Mouse (Mus musculus) limb, embryonic 15.5 days (tissue): ENCODE results near the gene Ppm1d. TPM values are rescaled to one million over a fixed set of nuclear protein-coding genes. Genes with fewer than 3 reads are reported as not detected.

Source experiments
- ATAC-seq: fragments of 200-750 bp; cut with Nextera tagmentation; 2 replicates; pipeline ENCODE4 v1.8.0; 2017; ENCODE audit warnings: low read depth, moderate TSS enrichment; ENCODE audit not compliant: insufficient number of reproducible peaks, low FRiP score, low TSS enrichment
- H3K27ac ChIP-seq: fragments of 300-500 bp; sonication (generic); 2 replicates; pipeline ENCODE4 v1.5.1; 2015; ENCODE audit warnings: moderate library complexity, mild to moderate bottlenecking, inconsistent platforms
- H3K27me3 ChIP-seq: fragments of 300-500 bp; sonication (generic); 2 replicates; pipeline ENCODE4 v1.6.1; 2015; ENCODE audit warnings: inconsistent platforms
- H3K36me3 ChIP-seq: fragments of 300-500 bp; sonication (generic); 2 replicates; pipeline ENCODE4 v1.6.1; 2015; ENCODE audit warnings: inconsistent platforms
- H3K4me1 ChIP-seq: fragments of 300-500 bp; sonication (generic); 2 replicates; pipeline ENCODE4 v1.6.1; 2015; ENCODE audit warnings: inconsistent platforms
- H3K4me2 ChIP-seq: fragments of 300-500 bp; sonication (generic); 2 replicates; pipeline ENCODE4 v1.6.1; 2015; ENCODE audit warnings: mild to moderate bottlenecking, inconsistent platforms
- H3K4me3 ChIP-seq: fragments of 300-500 bp; sonication (generic); 2 replicates; pipeline ENCODE4 v1.5.1; 2015; ENCODE audit warnings: mild to moderate bottlenecking, inconsistent platforms
- H3K9ac ChIP-seq: fragments of 300-500 bp; sonication (generic); 2 replicates; pipeline ENCODE4 v1.6.1; 2015; ENCODE audit warnings: inconsistent platforms
- H3K9me3 ChIP-seq: fragments of 300-500 bp; sonication (generic); 2 replicates; pipeline ENCODE4 v1.6.1; 2016; ENCODE audit warnings: inconsistent platforms
- WGBS: fragments of 180-500 bp; shearing (Covaris S2); methylation state at CpG from one replicate; pipeline ENCODE4 v1.1.7; 2015; 5-methylcytosine and 5-hydroxymethylcytosine counted together
- polyA plus RNA-seq: library from polyadenylated mRNA; unstranded; fragments of >200 nt; fragmentation: Nextera tagmentation; extraction: Ambion mirVana; gene quantifications from 2 replicates; pipeline ENCODE4 v1.2.1, GENCODE M21; 2015

Ppm1d gene
- polyA plus RNA-seq, 1 experiment from 2014 or later = 15.4 TPM

DNA sequence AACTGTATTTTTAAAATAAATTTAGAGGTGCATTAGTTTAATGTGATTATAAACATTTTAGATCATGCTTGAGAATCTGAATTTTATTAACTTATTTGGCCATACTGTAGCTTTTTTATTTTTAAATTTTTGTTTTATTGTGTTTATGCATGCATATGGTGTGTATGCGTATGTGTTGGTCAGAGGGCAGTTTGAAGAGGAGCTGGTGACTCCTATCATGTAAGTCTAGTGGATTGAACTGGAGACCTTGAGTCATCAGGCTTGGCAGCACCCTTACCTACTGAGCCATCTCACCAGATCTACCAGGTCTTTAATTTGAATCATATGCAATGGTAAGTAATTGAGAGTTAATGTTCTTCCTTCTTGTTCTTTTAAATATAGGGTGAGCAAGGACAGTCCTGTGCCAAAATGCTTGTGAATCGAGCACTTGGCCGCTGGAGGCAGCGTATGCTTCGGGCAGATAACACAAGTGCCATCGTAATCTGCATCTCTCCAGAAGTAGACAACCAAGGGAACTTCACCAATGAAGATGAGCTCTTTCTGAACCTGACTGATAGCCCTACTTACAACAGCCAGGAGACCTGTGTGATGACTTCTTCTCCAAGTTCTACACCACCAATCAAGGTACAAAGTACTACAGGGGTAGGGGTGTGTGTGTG lies 28.3 kb downstream of the Ppm1d start:
- Histone ChIP-seq H3K4me2 (no peak overlapping the region), H3K36me3 (peaks cover 64% of the 10 kb centered on the region), H3K4me1 (no peaks in the 10 kb centered on the region), H3K9ac (no peak overlapping the region), H3K27ac (no peak overlapping the region), H3K9me3 (no peaks in the 10 kb centered on the region), H3K27me3 (no peaks in the 10 kb centered on the region), H3K4me3 (no peak overlapping the region)
- WGBS = 97% methylated on average over 6 of the region's 6 CpGs
- no peak for ATAC-seq

DNA sequence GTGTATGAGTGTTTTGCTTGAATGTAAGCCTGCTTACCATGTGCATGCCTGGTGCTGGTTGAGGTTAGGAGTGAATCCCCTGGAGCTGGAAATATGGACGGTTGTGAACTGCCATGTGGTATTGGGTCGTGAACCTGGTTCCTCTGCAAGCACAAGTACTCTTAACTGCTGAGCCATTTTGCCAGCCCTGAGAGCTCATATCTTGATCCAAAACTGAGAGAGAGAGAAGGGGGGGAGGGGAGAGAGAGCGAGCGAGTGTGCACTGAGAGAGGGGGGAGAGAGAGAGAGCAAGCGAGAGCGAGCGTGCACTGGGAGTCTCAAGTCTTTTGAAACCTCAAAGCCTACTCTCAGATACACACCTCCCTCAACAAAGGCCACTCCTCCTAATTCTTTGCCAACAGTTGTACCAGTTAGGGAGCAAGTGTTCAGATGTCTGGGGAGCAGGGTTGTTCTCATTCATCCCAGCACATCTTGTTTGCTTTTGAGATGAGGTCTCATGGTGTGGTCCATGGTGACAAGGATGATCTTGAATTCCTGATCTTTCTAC lies 29.1 kb downstream of the Ppm1d start:
- H3K4me3 ChIP-seq = no peak overlapping the region
- H3K9me3 ChIP-seq = no peaks in the 10 kb centered on the region
- no peaks in the 10 kb centered on the region for H3K27me3 ChIP-seq
- H3K4me2 ChIP-seq = no peak overlapping the region
- H3K4me1 ChIP-seq = no peaks in the 10 kb centered on the region
- H3K9ac ChIP-seq = no peak overlapping the region
- H3K36me3 ChIP-seq = peaks cover 65% of the 10 kb centered on the region
- no peak for ATAC-seq
- WGBS = 84% methylated on average over 7 of the region's 7 CpGs
- H3K27ac ChIP-seq = no peak overlapping the region

DNA sequence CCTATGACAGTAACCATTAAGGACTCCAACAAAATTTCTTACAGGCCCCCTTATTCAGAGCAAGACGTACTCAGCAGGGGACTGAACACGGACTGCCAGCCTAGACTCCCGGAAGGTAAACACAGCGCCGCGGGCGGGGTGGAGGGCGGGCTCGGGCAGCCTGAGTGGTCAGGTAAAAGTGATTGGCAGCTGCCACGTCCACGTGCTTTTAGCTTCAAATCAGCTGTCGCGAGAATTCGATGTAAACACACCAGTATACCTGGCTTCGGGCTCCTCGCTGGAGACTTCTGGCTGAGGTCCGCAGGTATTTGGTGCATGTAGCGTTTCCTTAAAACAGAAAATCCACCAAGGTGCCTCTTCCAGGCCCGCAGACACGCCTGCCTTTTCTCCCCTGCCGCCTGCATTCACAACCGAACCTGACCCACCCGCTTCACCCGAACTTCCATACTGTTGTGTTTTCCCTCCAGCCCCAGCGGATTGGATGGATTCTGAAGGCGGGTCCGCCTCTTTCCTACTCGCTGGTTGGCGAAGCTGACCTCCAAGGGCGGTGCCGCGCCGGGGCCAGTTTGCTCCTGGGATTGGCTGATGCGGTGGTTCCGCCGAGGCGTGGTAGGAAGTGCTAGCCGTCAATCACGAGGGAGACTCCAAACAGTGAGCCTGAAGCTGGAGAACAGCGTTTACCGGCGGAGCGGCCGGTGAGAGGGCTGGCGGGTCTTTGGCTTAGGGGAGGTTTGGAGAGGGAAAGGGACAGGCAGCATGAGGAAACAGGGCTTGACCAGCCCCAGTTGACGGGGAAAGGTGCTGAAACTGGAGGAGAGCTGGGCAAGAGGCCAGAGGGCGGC lies 41.7 kb downstream of the Ppm1d start, which contains the start of gene Bcas3:
TSS of gene Bcas3 (plus strand) at position 629 of the 842 bp plus-strand sequence.
- under 1% methylated on average over 47 of the region's 47 CpGs for WGBS
- Histone ChIP-seq H3K27me3 (no peaks in the 10 kb centered on the region), H3K9me3 (no peaks in the 10 kb centered on the region), H3K4me3 (peak within 1 kb of the TSS; percentile 83), H3K36me3 (no peaks in the 10 kb centered on the region), H3K27ac (peak within 1 kb of the TSS; percentile 54), H3K4me2 (peak within 1 kb of the TSS; percentile 80), H3K4me1 (peaks cover 10% of the 10 kb centered on the region), H3K9ac (peak within 1 kb of the TSS; percentile 82)
- ATAC-seq = peak; percentile 99

DNA sequence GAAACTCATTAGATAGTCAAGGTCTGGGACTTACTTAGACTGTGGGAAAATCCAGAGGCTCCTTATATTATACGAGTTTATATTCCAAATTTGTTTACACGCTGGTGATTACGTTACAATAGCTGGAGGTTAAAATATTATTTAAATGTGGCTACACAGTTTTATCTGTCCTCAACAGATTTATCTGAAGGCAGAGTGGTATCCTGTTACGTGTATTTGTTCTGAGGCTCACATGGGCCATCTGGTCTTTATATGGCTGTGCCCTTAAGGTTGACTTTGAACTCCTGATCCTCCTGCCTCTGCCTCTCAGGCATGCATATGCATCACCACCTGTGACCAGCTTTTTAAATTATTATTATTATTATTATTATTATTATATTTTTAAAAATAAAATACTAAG lies 42.8 kb downstream of the Ppm1d start:
- peak overlapping the region; percentile 83; the same call in 1 of the 2 replicates for H3K4me3 ChIP-seq
- H3K4me1 ChIP-seq = peaks cover 10% of the 10 kb centered on the region
- ATAC-seq = no peak
- H3K4me2 ChIP-seq = peak overlapping the region; percentile 80
- 58% methylated on average over 4 of the region's 4 CpGs for WGBS
- H3K9me3 ChIP-seq = no peaks in the 10 kb centered on the region
- no peak overlapping the region; the same call in 1 of the 2 replicates for H3K9ac ChIP-seq
- H3K27me3 ChIP-seq = no peaks in the 10 kb centered on the region
- no peak overlapping the region for H3K27ac ChIP-seq
- peaks cover 2% of the 10 kb centered on the region; the same call in 1 of the 2 replicates for H3K36me3 ChIP-seq

DNA sequence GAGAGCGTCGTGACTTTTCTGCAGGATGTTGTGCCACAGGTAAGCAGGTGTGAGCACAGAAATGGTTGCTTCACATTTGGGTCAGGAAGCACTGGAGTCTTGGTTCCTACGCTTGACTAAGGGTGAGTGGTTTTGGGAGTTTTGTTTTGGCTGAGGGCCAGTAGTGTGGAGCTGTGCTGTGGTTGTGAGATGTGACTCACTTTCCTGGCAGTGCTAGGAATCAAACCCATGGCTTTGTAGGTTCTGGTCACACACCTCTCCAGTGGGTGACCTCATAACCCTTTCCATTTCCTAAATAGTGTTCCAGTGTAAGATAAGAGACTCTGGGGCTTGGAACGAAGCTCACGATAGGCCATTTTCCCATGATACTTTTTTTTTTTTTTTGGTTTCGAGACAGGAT lies 48.6 kb downstream of the Ppm1d start:
- H3K4me1 ChIP-seq = no peaks in the 10 kb centered on the region
- no peaks in the 10 kb centered on the region for H3K27me3 ChIP-seq
- no peak for ATAC-seq
- peaks cover 15% of the 10 kb centered on the region; the same call in 1 of the 2 replicates for H3K36me3 ChIP-seq
- no peaks in the 10 kb centered on the region for H3K9me3 ChIP-seq
- no peak overlapping the region for H3K4me2 ChIP-seq
- no peak overlapping the region for H3K9ac ChIP-seq
- WGBS = 89% methylated on average over 6 of the region's 6 CpGs
- no peak overlapping the region for H3K4me3 ChIP-seq
- no peak overlapping the region for H3K27ac ChIP-seq

DNA sequence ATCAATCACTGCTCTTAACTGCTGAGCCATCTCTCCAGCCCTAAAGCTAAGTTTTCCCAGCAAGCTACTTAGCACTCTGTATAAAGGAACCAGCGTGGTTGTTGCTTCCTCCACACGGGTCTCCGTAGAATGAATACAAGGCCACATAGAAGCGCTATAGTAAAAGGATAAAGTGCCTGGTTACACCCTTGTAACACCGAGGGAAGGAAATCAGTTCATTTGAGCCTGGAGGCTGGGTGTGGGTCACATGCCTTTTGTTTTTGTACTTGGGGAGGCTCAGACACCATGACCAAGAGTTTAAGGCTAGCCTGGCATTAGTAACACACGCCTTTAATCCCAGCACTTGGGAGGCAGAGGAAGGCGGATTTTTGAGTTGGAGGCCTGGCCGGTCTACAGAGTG lies 50.6 kb downstream of the Ppm1d start:
- Histone ChIP-seq H3K9me3 (no peaks in the 10 kb centered on the region), H3K27me3 (no peaks in the 10 kb centered on the region), H3K4me2 (no peak overlapping the region), H3K27ac (no peak overlapping the region), H3K36me3 (peaks cover 19% of the 10 kb centered on the region; the same call in 1 of the 2 replicates), H3K4me1 (no peaks in the 10 kb centered on the region), H3K4me3 (no peak overlapping the region), H3K9ac (no peak overlapping the region)
- ATAC-seq = no peak
- 83% methylated on average over 8 of the region's 8 CpGs for WGBS

DNA sequence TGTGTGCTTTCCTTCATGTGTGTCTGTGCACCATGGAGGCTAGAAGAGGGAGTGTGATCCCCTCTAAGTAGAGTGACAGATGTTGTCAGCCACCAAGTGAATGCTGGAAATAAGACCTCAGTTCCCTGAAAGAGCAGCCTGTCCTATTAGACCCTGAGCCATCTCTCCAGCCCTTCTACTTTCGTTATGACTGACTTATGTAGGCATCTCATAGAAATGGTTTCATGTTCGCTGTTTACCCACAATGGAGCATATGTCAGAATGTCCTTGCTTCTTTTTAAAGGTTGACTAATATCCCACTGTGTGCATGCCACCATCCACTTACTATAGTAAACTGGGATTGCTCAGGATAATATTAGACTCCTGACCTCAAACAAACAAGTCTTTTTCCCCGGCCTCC lies 55.1 kb downstream of the Ppm1d start:
- Histone ChIP-seq H3K4me1 (no peaks in the 10 kb centered on the region), H3K36me3 (peaks cover 22% of the 10 kb centered on the region), H3K4me2 (no peak overlapping the region), H3K27me3 (no peaks in the 10 kb centered on the region), H3K9ac (no peak overlapping the region), H3K27ac (no peak overlapping the region), H3K9me3 (no peaks in the 10 kb centered on the region), H3K4me3 (no peak overlapping the region)
- WGBS = 91% methylated on average over 3 of the region's 3 CpGs
- no peak for ATAC-seq

DNA sequence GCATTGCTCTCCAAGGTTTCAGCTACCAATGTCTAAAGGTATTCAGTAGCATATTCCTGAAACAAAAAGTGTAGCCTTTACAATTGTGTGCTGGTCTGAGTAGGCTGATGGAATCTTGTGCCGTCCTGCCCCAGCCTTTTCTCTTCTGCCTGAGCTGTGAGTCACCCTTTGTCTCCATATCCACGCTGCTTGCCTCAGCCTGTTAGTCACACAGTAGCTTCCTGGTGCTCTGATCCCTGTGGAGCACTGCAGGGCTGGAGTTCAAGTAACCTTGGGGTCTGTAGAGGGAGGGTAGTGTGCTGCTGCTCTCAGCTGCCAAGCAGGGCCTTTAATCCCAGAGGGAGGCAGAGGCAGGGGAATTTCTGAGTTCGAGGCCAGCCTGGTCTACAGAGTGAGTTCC lies 56.8 kb downstream of the Ppm1d start:
- Histone ChIP-seq H3K36me3 (peaks cover 27% of the 10 kb centered on the region), H3K9me3 (no peaks in the 10 kb centered on the region), H3K27ac (no peak overlapping the region), H3K4me3 (no peak overlapping the region), H3K9ac (no peak overlapping the region), H3K4me2 (no peak overlapping the region), H3K27me3 (no peaks in the 10 kb centered on the region), H3K4me1 (no peaks in the 10 kb centered on the region)
- ATAC-seq = no peak
- WGBS = 85% methylated on average over 3 of the region's 3 CpGs

DNA sequence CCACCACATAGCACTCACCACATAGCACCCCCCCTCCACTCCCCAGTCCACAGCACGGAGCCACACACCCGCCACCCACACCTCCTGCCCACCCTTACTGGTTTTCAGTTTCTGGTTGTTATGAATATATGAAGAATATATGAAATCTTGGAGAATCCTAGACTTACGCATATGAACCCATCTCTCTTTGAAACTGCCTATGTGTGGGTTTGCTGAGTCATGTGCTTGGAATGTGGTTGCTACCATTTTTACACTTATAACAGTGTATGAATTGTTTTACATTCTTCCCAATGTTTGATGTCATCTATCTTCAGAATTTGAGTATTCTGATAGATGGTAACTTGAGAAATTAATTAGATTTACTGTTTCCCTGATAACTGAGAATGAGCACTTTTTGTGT lies 68.0 kb downstream of the Ppm1d start:
- no peak overlapping the region for H3K9ac ChIP-seq
- H3K36me3 ChIP-seq = 0 out of 2 replicates have a peak, but pooled peaks cover 3% of the 10 kb centered on the region
- H3K9me3 ChIP-seq = no peaks in the 10 kb centered on the region
- H3K27me3 ChIP-seq = no peaks in the 10 kb centered on the region
- 79% methylated on average over 3 of the region's 3 CpGs for WGBS
- no peak overlapping the region for H3K27ac ChIP-seq
- peaks cover 3% of the 10 kb centered on the region; the same call in 1 of the 2 replicates for H3K4me1 ChIP-seq
- H3K4me3 ChIP-seq = no peak overlapping the region
- ATAC-seq = no peak
- H3K4me2 ChIP-seq = no peak overlapping the region

DNA sequence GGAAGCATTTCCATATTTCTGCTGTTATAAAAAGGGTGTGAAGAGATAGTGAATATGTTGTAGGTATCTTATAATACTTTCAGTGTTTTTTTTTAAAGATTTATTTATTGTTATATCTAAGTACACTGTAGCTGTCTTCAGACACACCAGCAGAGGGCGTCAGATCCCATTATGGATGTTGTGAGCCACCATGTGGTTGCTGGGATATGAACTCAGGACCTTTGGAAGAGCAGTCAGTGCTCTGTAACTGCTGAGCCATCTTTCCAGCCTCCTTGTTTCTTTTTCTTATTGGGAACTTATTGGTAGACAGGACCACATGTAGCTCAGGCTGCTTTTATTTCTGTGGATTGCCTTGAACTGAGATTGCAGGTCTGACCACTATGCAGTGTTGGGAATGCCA lies 69.0 kb downstream of the Ppm1d start:
- Histone ChIP-seq H3K36me3 (0 out of 2 replicates have a peak, but pooled peaks cover 3% of the 10 kb centered on the region), H3K4me2 (no peak overlapping the region), H3K27ac (no peak overlapping the region), H3K4me3 (no peak overlapping the region), H3K27me3 (no peaks in the 10 kb centered on the region), H3K9me3 (no peaks in the 10 kb centered on the region), H3K9ac (no peak overlapping the region), H3K4me1 (peaks cover 3% of the 10 kb centered on the region; the same call in 1 of the 2 replicates)
- no peak for ATAC-seq
- WGBS = 19% methylated on average over 1 of the region's 1 CpGs

DNA sequence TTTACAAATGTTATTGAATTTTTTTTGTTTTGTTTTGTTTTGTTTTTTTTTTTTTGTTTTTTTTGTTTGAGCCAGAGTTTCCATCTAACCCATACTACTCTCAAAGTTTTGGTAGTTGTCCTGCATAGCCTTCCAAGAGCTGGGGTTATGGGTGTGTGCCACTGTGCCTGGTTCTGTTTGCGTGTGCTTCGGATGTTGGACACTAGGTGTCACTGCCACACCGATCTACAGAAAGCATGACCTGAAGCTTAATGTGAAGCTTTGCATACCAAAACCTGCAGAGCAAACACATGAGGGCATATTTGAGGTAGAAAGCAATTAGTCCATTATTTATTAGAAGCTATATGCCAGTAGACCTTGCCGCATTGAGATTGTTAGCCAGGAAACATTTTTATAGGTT lies 71.0 kb downstream of the Ppm1d start:
- Histone ChIP-seq H3K4me3 (no peak overlapping the region), H3K4me2 (no peak overlapping the region), H3K9me3 (no peaks in the 10 kb centered on the region), H3K9ac (no peak overlapping the region), H3K27me3 (no peaks in the 10 kb centered on the region), H3K36me3 (no peaks in the 10 kb centered on the region), H3K27ac (no peak overlapping the region), H3K4me1 (peaks cover 3% of the 10 kb centered on the region; the same call in 1 of the 2 replicates)
- WGBS = 6% methylated on average over 4 of the region's 4 CpGs
- no peak for ATAC-seq
